Mouse (Mus musculus): ENCODE results near the gene Arhgap18.

- no peak for TF ChIP-seq CTCF (IDR thresholded peaks at IDR 0.05; ENCODE audit: low read depth)
- TF ChIP-seq EP300 (IDR thresholded peaks at IDR 0.05; ENCODE audit: low read depth), result no peak
Observed at GRCm38 (mm10) chr10:26858537-26858936, 105.3 kb downstream of the Arhgap18 start.
